20 mouse cellular contexts compared by ENCODE assay signal in genomic region chr12:9689541-9689940, GRCm38 (mm10).
A peak's percentile ranks its signal among the peaks of the same experiment; 100 is the strongest.
DNase-seq lines count a peak whose midpoint lies in the region; ATAC-seq lines count a peak whose summit lies in the region.
"Had no signal": no experiment of that assay in that cellular context is flagged by ENCODE, and none has a peak within 500 bp of the region (broad histone marks: within the 10 kb centered on the region; RNA-seq: fewer than 3 reads in every experiment).

No protein-coding gene starts in this region.

- H3K4me2 ChIP-seq in midbrain, embryonic 11.5 days = no peak overlapping the region
- no peak overlapping the region for H3K4me2 ChIP-seq in kidney, embryonic 16.5 days (replicated peaks; ENCODE audit: low read depth, low read length)
- H3K4me2 ChIP-seq: heart, embryonic 13.5 days; intestine, embryonic 15.5 days; neural tube, embryonic 12.5 days had no signal

- no peaks in the 10 kb centered on the region for H3K4me1 ChIP-seq in heart, embryonic 10.5 days
- no peaks in the 10 kb centered on the region for H3K4me1 ChIP-seq in midbrain, embryonic 11.5 days (ENCODE audit: control insufficient read depth, insufficient read depth, low read length)
- H3K4me1 ChIP-seq in kidney, embryonic 16.5 days (ENCODE audit: insufficient read depth, low read length) = no peaks in the 10 kb centered on the region
- H3K4me1 ChIP-seq: hindbrain, embryonic 10.5 days; intestine, embryonic 15.5 days; neural tube, embryonic 12.5 days had no signal

- no peak overlapping the region for H3K4me3 ChIP-seq in heart, embryonic 10.5 days
- no peak overlapping the region for H3K4me3 ChIP-seq in midbrain, embryonic 11.5 days (ENCODE audit: low read depth, low read length)
- H3K4me3 ChIP-seq in kidney, embryonic 16.5 days (ENCODE audit: low read length) = no peak overlapping the region
- H3K4me3 ChIP-seq: erythroblast, embryonic 14.5 days; heart, embryonic 13.5 days; hindbrain, embryonic 10.5 days; intestine, embryonic 15.5 days; neural tube, embryonic 12.5 days had no signal

- no peaks in the 10 kb centered on the region for H3K36me3 ChIP-seq in heart, embryonic 10.5 days
- H3K36me3 ChIP-seq in midbrain, embryonic 11.5 days (ENCODE audit: control insufficient read depth, insufficient read depth, low read length) = no peaks in the 10 kb centered on the region
- no peaks in the 10 kb centered on the region for H3K36me3 ChIP-seq in kidney, embryonic 16.5 days (ENCODE audit: insufficient read depth, low read length)
- H3K36me3 ChIP-seq: heart, embryonic 13.5 days; hindbrain, embryonic 10.5 days; intestine, embryonic 15.5 days; neural tube, embryonic 12.5 days had no signal

- H3K27me3 ChIP-seq in heart, embryonic 10.5 days (ENCODE audit: insufficient read depth, poor library complexity, severe bottlenecking) = no peaks in the 10 kb centered on the region
- H3K27me3 ChIP-seq in midbrain, embryonic 11.5 days (ENCODE audit: control insufficient read depth, insufficient read depth, low read length) = no peaks in the 10 kb centered on the region
- no peaks in the 10 kb centered on the region for H3K27me3 ChIP-seq in kidney, embryonic 16.5 days (ENCODE audit: insufficient read depth, low read length)
- H3K27me3 ChIP-seq: heart, embryonic 13.5 days; intestine, embryonic 15.5 days; neural tube, embryonic 12.5 days had no signal

- no peaks in the 10 kb centered on the region for H3K9me3 ChIP-seq in heart, embryonic 10.5 days
- H3K9me3 ChIP-seq in midbrain, embryonic 11.5 days (ENCODE audit: control insufficient read depth, low read length) = no peaks in the 10 kb centered on the region
- no peaks in the 10 kb centered on the region for H3K9me3 ChIP-seq in kidney, embryonic 16.5 days (ENCODE audit: low read length)
- H3K9me3 ChIP-seq: heart, embryonic 13.5 days; hindbrain, embryonic 10.5 days; intestine, embryonic 15.5 days; neural tube, embryonic 12.5 days had no signal

- ATAC-seq in midbrain, embryonic 11.5 days (ENCODE audit: low FRiP score) = no peak
- no peak for ATAC-seq in monocyte, adult 5-6 weeks (replicated peaks; ENCODE audit: insufficient number of reproducible peaks, low FRiP score, low TSS enrichment, poor library complexity, severe bottlenecking)
- no peak for ATAC-seq in kidney, embryonic 16.5 days (ENCODE audit: low FRiP score, low TSS enrichment)
- ATAC-seq: CD4-positive, CD25-positive, alpha-beta regulatory T cell, adult 4 months; intestine, embryonic 15.5 days had no signal

- intact Hi-C loops in left cerebral cortex, postnatal 25 days (cut with DNase I) = loop anchor here (5.0 kb wide), 1 partner anchor 168 kb away; no protein-coding TSS in a partner anchor

- DNase-seq in heart, adult 9 months (ENCODE audit: low spot score in 2 of 2) = peak; percentile 15 to 23
- no peak for DNase-seq in heart, embryonic 10.5 days (ENCODE audit: low spot score)
- DNase-seq in Muller cell, postnatal 12 days (ENCODE audit: inconsistent ontology term) = peak; percentile 83
- DNase-seq in layer of hippocampus, adult 18-20 months (ENCODE audit: low spot score in 2 of 2) = peak; percentile 49 to 82
- peak; percentile 37 to 80 for DNase-seq in left cerebral cortex, postnatal 25 days (ENCODE audit: low spot score in 2 of 2)
- DNase-seq in midbrain, embryonic 11.5 days (ENCODE audit: low spot score, missing footprints) = no peak
- DNase-seq: cerebellum, adult 9-11 months; kidney, postnatal 10 days; lung, postnatal 14 days; midbrain, embryonic 14.5 days; thymus, adult 2 months had no signal

- H3K27ac ChIP-seq in heart, embryonic 10.5 days = no peak overlapping the region
- no peak overlapping the region for H3K27ac ChIP-seq in midbrain, embryonic 11.5 days (ENCODE audit: low read depth, low read length)
- H3K27ac ChIP-seq in kidney, embryonic 16.5 days (ENCODE audit: low read length) = no peak overlapping the region
- H3K27ac ChIP-seq: heart, embryonic 13.5 days; hindbrain, embryonic 10.5 days; intestine, embryonic 15.5 days; liver, embryonic 14.5 days; neural tube, embryonic 12.5 days had no signal

- H3K9ac ChIP-seq in midbrain, embryonic 11.5 days (ENCODE audit: low read length) = no peak overlapping the region
- no peak overlapping the region for H3K9ac ChIP-seq in kidney, embryonic 16.5 days (replicated peaks; ENCODE audit: low read length)
- H3K9ac ChIP-seq: heart, embryonic 13.5 days; intestine, embryonic 15.5 days; liver, embryonic 14.5 days; neural tube, embryonic 12.5 days had no signal

- 79% methylated on average over 4 of the region's 4 CpGs for WGBS in heart, embryonic 10.5 days
- WGBS in midbrain, embryonic 11.5 days = 91% methylated on average over 4 of the region's 4 CpGs
- WGBS in kidney, embryonic 16.5 days = 89% methylated on average over 4 of the region's 4 CpGs

Comparison
In these comparisons a context has a peak if more than half of its experiments do, and no peak if none do; other contexts are left out.
1. DNase-seq: peak in heart, adult 9 months (2 of 2), Muller cell, postnatal 12 days (single experiment), layer of hippocampus, adult 18-20 months (2 of 2) and left cerebral cortex, postnatal 25 days (2 of 2); none in heart, embryonic 10.5 days (single experiment) and midbrain, embryonic 11.5 days (single experiment).